Mouse (Mus musculus): Measurements from ENCODE around the gene Plekhj1.

The Plekhj1 gene

DNA sequence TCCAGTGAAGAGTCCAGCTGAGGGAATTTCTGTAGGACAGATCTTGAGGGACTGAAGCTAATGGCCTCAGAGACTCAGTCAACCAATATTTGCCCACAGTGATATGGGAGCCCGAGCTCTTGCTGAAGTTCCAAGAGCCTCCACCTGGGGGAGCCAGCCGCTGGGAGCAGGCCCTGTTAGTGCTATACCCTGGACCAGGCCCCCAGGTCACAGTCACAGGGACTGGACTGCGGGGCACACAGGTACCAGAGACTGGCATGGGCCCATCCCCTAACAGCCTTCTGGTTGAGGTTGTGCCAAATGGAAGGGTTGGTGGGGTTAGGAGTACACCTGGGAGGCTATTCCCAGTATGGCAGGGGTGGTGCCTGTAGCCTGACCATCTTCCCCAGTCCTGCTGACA, 7.5 kb upstream of the Plekhj1 start:
- peak; percentile 53 to 59 for DNase-seq (ENCODE audit: low spot score in 2 of 2)

DNA sequence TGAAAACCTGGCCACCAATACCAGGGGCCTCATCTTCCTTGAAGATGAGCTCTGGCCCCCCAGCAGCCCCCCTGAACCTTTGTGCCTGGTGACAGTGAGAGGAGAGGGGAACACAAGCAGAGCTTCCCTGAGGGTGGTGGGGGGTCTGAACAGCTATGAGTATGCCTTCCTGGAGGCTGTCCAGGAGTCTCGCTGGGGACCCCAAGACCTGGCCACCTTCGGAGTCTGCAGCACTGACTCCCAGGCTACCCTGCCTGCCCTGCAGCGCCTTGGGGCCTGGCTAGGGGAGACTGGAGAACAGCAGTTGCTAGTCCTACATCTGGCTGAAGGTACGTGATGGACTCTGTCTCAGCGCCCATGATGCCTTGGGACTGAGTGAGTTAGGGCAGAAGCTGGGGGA, 6.9 kb upstream of the Plekhj1 start:
- no peak for DNase-seq (ENCODE audit: low spot score in 2 of 2)

DNA sequence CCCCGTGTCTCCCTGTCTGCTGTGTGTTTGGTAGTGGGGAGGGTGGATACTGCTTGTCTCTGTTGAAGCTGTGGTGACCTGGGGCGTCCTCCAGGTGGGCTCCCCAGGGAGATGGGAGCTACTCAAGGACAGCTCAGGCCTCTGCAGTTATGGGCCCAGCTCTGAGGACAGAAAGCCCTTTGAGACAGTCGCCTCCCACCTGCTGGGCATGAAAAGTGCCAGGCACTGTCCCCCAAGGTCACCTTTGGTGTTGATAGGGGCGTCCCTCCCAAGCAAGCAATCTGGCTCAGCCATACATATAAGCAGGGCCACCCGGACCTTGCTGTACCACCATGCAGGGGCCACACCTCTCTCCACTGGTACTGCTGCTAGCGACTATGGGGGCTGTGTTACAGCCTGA, 6.5 kb upstream of the Plekhj1 start, which contains the start of gene Amh:
Gene Amh, plus strand, starts transcription at position 328 of the 400 bp plus-strand sequence.
- DNase-seq (ENCODE audit: low spot score in 2 of 2): no peak

DNA sequence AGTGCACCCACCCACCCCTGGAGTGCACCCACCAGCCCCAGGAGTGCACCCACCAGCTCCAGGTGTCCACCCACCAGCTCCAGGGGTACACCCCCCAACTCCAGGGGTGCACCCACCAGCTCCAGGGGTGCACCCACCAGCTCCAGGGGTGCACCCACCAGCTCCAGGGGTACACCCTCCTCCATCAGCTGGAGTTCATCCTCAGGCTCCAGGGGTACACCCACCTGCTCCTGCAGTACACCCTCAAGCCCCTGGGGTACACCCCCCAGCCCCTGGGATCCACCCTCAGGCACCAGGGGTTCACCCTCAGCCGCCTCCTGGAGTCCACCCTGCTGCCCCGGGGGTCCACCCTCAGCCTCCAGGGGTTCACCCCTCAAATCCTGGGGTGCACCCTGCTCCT, 5.9 kb upstream of the Plekhj1 start:
- no peak for DNase-seq (ENCODE audit: low spot score in 2 of 2)

GRCm38 (mm10) chr10:80802996-80803395, 4.6 kb upstream of the Plekhj1 start:
- no peak for DNase-seq (ENCODE audit: low spot score in 2 of 2)

DNA sequence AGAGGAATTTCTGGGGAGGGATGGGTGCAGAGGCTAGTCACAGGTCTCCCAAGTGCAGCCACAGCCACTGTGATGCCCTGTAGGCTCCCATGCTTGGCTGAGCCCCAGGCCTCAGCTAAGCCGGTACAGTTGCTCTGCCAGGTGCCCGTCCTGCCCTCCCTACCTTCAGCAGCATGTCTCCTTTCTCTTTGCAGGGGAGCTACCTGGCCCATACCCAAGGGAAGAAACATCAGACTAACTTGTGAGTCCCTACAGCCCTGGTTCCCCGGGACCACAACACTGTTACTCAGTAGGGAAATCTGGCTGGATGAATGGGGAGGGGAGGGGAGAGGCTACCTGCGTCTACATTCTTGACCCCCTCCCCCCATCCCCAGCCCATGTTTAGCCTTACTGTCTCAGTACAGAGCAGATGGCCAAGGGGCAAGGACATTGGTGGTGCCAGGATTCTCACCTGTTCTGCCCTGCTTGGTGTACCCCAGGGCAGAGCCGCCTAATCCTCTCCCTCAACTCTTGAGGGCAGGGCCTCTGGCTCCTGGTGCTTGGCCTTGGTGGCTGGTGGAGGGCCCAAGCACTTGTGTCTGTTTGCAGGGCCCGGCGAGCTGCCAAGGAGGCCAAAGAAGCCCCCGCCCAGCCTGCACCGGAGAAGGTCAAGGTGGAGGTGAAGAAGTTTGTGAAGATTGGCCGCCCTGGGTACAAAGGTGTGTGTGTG, 3.9 kb upstream of the Plekhj1 start:
- no peak for DNase-seq (ENCODE audit: low spot score in 2 of 2)

DNA sequence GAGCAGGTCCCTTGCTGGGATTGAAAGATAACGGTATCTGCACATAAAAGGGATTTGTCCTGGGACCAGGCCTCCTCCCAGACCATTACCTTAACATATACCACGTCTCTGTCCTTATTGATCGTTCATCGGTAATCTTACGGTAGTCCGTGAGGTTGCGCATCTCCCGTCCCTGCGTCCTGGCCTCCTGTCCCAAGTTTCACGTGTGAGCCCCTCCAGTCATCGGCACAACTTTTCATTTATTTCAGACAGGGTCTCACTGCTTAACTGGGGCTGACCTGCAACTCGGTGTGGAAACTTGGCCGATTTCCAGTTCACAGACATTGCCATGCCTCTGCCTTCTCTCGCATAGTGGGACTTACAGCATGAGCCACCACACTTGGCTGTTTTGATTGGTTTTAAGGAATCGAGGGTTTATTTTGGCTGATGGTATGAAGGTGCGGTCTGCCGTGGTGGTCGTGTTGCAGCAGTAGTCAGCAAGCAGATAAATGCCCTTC, 692 bp upstream of the Plekhj1 start:
- no peak for DNase-seq (ENCODE audit: low spot score in 2 of 2)

DNA sequence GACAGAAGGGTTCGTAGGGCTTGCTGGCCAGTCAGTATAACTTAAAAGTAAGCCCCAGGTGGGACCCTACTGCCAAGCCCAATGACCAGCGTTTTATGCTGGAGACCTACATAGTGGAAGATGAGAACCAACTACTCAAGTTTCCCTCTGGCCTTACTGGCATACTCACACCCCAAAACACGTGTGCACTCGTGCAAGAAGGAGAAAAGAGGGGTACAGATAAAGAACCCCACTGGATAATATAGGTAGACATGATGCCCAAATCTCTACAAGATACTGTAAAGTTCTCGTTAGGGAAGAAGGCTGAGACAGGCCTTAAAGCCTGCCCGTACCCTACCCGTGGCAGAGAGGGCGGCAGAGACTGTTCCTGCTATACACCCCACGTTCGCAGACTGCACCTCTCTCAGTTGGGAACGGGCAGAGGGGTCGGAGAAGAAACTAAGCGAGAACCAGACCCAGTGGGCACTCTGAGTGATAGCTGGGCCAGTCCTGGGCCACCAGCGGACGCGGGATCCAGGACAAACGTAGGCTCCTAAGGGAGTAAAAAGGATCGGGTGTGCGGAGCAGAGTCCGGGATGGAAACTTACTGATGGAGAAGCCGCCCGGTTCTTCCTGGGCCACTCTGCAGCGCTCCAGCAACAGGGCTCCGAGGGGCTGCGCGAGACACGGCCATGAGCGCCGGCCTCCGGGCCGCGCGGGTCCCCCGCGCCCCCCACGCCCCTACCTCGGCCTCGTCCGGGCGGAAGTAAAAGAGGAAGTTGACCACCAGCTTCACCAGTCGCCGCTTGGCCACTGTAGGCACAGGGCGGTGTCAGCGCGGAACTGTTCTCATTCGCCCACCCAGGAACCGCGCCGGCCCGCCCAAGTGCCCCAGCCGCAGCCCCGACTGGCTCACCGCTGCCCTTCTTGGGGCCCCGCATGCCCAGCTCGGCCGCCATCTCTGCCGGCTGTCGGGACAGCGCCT, 958 bp downstream of the Plekhj1 start:
- DNase-seq (ENCODE audit: low spot score in 2 of 2): no peak

DNA sequence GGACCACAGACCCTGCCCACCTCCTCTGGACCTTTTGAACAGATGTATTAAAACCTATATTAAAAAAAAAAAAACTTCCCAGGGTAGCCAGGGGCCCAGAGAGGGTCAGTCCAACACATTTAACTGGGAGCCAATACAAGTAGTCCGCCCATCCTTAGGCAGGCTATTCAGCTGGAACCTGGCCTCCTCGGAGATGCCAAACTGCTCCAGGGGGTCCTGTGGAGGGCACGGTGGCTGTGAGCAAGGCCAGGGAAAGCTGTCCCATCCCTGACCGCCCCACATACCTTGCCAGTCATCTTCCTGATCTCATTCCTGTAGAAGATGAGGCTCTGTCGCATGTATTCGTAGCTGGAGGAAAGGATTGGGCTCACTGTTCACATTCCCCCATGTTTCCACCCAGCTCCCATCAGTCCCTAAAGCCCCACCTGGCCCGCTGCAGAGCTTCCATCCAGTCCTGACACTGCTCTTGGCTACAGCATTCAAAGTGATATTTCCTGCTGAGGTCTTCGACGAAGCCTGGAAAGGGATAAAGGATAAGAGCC, 2.0 kb downstream of the Plekhj1 start:
- no peak for DNase-seq (ENCODE audit: low spot score in 2 of 2)

- no peak for DNase-seq (ENCODE audit: low spot score in 2 of 2)
These were observed 3.7 kb downstream of the Plekhj1 start for GRCm38 (mm10) chr10:80794750-80795149.

- DNase-seq (ENCODE audit: low spot score in 2 of 2): no peak
These were observed 4.6 kb downstream of the Plekhj1 start for GRCm38 (mm10) chr10:80793803-80794202.

DNA sequence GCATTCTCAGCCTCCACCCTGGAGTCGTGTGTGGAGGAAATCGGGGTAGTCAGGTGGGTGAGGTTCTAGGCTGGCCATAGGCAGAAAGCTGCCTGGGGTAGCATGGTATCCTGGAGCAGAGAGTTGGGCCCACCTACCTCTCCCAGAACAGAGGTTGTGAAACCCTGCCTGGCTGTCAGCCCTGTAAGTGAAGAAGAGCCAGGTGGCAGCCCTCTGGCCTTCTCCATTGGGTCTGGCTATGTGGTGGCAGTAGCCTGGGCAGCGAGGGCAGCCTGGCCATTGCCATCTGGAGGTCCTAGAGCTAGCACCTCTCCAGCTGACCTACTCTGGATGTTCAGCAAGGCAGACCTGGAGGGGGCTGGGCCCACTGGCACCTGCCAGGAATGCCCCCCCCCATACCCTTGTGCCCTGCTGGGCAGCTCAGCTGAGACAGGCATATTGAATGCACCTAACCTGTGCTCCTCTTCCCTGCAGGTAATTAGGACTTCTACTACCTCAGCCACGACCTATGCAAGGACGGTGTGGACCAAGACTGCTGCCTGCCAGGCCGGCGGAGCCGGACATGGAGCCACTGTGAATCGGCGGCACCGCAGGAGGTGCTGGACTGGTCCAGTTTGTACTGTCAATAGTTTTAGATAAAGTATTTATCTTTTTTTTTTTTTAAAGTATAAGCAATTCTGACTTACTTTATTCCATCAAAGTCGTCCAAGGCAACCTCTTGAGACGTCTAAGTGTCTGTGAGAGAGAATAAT, 5.2 kb downstream of the Plekhj1 start:
- no peak for DNase-seq (ENCODE audit: low spot score in 2 of 2)

- no peak for DNase-seq (ENCODE audit: low spot score in 2 of 2)
These were observed 6.0 kb downstream of the Plekhj1 start for GRCm38 (mm10) chr10:80792175-80793032.

- DNase-seq (ENCODE audit: low spot score in 2 of 2): no peak
These were observed 6.8 kb downstream of the Plekhj1 start for GRCm38 (mm10) chr10:80791476-80792174.

- no peak for DNase-seq (ENCODE audit: low spot score in 2 of 2)
These were observed 7.5 kb downstream of the Plekhj1 start for GRCm38 (mm10) chr10:80790761-80791404.

DNA sequence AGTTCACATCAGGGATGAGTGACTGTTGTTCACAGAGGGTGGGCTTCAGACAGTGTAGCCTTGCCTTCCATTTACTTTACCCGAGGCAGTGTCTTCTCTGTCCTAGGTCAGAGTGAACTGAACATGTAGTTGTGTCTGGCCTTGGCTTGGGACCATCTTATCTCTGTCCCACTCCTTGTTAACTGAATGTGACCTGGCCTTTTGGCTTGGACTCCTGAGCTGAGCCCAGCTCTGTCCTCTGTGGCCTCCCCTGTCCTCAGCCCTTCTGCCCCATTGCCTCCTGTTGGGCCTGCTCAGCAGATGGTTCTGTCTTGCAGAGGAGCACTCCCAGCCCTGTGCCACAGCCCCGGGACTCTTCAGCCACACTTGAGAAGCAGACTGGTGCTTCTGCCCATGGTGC, 10.9 kb downstream of the Plekhj1 start:
- no peak for DNase-seq (ENCODE audit: low spot score in 2 of 2)

- DNase-seq (ENCODE audit: low spot score in 2 of 2): no peak
These were observed 12.5 kb downstream of the Plekhj1 start for GRCm38 (mm10) chr10:80785963-80786362.

- no peak for DNase-seq (ENCODE audit: low spot score in 2 of 2)
These were observed 13.6 kb downstream of the Plekhj1 start for GRCm38 (mm10) chr10:80784871-80785270.

- no peak for DNase-seq (ENCODE audit: low spot score in 2 of 2)
These were observed 14.1 kb downstream of the Plekhj1 start for GRCm38 (mm10) chr10:80784302-80784701.

GRCm38 (mm10) chr10:80779565-80779964, 18.9 kb downstream of the Plekhj1 start:
- DNase-seq (ENCODE audit: low spot score in 2 of 2): no peak
